Mouse (Mus musculus) embryonic facial prominence, embryonic 10.5 days (tissue): ENCODE data around the gene Cav1. TPM values are rescaled to one million over a fixed set of nuclear protein-coding genes. Genes with fewer than 3 reads are reported as not detected.

Source experiments
- DNase-seq: peaks from one replicate; pipeline ENCODE4 v3.0.0-alpha.2; 2017; ENCODE audit warnings: low spot score
- H3K27ac ChIP-seq: fragments of 300-500 bp; sonication (generic); replicated peaks from 2 replicates; pipeline ENCODE4 v1.5.1; 2016; ENCODE audit warnings: mild to moderate bottlenecking
- H3K27me3 ChIP-seq: fragments of 300-500 bp; sonication (generic); replicated peaks from 2 replicates; pipeline ENCODE4 v1.6.1; 2016; ENCODE audit warnings: low read depth, mild to moderate bottlenecking; ENCODE audit not compliant: poor library complexity, severe bottlenecking
- H3K36me3 ChIP-seq: fragments of 300-500 bp; sonication (generic); replicated peaks from 2 replicates; pipeline ENCODE4 v1.6.1; 2016; ENCODE audit warnings: mild to moderate bottlenecking, moderate library complexity
- H3K4me1 ChIP-seq: fragments of 300-500 bp; sonication (generic); 2 replicates; pipeline ENCODE4 v1.6.1; 2016
- H3K4me3 ChIP-seq: fragments of 300-500 bp; sonication (generic); 2 replicates; pipeline ENCODE4 v1.5.1; 2016; ENCODE audit warnings: mild to moderate bottlenecking, moderate library complexity
- H3K9me3 ChIP-seq: fragments of 300-500 bp; sonication (generic); 2 replicates; pipeline ENCODE4 v1.6.1; 2016; ENCODE audit warnings: mild to moderate bottlenecking
- WGBS: fragments of 180-500 bp; shearing (Covaris S2); methylation state at CpG from one replicate; pipeline ENCODE4 v1.1.7; 2016; 5-methylcytosine and 5-hydroxymethylcytosine counted together
- polyA plus RNA-seq: library from polyadenylated mRNA; unstranded; fragments of >200 nt; fragmentation: Nextera tagmentation; extraction: Ambion mirVana; gene quantifications from 2 replicates; pipeline ENCODE4 v1.2.1, GENCODE M21; 2016

Cav1 gene
- polyA plus RNA-seq, 1 experiment from 2014 or later, result 7.9 TPM

DNA sequence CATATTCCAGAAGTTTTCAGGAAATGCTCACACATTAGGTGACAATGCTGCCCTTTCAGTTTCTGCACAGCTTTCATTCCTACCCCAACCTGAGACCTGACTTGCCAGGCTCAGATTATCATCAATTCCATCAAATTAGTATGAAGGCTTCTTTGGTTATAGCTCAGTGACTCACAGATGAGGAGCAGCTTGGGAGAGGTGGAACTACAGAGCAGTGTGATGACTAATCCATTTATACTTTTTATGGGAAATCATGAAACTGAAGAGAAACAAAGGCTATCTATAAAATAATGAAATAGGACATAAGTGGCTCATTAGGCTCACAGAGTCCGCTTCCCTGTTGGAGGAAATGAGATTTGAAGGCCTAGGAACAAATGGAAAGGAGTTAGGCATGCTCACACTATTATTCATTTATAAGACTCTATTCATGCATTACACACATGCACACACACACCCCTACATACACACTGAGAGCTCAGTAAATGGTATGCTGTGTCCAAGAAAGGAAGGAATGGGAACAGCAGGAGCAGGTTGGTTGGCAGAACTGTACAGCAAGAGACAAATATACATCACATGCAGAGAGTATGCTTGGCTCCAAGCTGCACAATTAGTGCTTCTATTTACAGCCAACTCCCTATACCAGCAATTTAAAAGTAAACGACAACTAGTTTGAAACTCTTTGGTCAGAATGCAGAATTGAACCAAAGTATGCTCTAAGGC is 82.0 kb downstream of the Cav1 start:
- WGBS, result 87% methylated on average over 2 of the region's 2 CpGs
- Histone ChIP-seq H3K4me3 (no peak overlapping the region), H3K36me3 (no peaks in the 10 kb centered on the region), H3K4me1 (no peaks in the 10 kb centered on the region), H3K9me3 (no peaks in the 10 kb centered on the region), H3K27me3 (no peaks in the 10 kb centered on the region), H3K27ac (no peak overlapping the region)
- no peak for DNase-seq

Other genes starting within 250 kb of the Cav1 start
- 72.0 and 84.9 TPM in 2 replicates for gene Tes, start 241.2 kb upstream of the Cav1 start, polyA plus RNA-seq
- 4.4 and 5.0 TPM in 2 replicates for gene Cav2, start 25.1 kb upstream of the Cav1 start, polyA plus RNA-seq
- 1.9 and 2.0 TPM in 2 replicates for gene Met, start 157.5 kb downstream of the Cav1 start, polyA plus RNA-seq